Mouse (Mus musculus): Measurements from ENCODE around the gene Fam90a1b.
"Not testable (repeated sequence)": the region's sequence is repeated elsewhere in the genome, so short reads cannot be mapped to it uniquely, and the experiment has no call there.

The Fam90a1b gene

DNA sequence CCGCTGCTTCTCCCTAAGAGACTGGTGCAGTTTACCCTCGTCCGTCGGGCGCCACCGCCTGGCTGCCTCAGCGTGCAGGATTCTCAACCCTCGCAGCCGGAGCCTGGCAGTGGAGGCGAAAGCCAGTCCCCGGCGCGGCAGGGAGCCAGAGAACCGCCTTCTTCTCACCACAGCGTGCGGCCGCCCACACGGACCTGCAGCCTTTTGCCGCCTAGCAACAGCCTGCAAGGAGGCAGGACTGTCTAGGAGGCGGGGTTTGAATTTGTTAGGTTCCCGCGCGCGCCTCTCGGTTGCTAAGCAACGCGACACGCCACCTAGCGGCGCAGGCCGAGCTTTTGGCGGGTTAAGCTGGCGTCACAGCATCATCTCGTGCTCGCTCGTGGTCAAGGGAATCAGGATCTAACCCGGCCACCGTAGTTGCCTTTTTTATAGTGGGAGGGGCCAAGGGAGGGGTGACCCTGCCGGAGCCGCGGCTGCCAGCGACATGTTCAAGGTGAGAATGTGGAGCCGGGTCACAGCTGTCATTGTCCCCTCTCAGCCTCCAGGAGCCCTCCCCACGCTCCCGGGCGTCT, at the start of gene Fam90a1b, which contains the start of gene Apoo:
Gene Fam90a1b, minus strand, starts transcription at position 108 of the 572 bp plus-strand sequence.
Gene Apoo, plus strand, starts transcription at position 448 of the 572 bp plus-strand sequence.
- peak; percentile 97 for DNase-seq (ENCODE audit: low read depth, low spot score)

DNA sequence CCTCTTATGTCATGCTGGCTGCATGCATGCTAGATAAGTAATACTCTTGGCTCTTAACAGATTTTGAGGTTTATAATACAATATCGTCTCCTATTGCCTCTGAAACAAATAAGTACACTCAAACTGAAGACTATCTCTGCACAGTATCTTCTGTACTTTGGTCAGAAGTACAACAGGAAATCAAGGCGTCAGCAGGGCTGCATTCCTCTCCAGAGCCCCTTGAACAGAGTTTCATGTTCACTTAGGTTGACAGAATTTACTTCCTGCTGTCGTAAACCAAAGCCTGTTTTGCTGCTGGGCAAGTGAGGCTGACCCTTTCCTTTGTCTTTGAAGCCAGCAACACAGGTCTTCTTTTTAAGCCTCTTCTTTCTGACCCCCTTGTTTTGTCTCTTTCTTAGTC, 42.4 kb upstream of the Fam90a1b start:
- DNase-seq (ENCODE audit: low read depth, low spot score) = no peak

DNA sequence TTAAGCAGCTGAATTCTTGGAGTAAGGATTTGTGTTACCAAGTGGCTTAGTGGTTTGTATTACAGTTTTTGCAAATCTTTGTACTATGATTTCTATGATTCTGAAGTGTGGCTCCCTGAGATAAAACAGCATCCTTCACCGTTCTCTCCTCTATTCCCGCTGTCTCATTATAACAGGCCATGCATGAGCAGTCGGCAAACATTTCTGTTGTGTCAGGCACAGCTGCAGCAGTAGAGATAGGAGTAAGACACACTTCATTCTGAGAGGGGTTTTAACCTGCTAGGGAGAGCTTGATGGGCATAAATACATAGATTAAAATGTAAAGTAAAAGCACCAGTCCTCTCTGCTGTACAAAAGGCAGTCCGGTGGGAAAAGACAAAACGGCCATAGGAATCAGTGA, 12.2 kb upstream of the Fam90a1b start:
- no peak for DNase-seq (ENCODE audit: low read depth, low spot score)

DNA sequence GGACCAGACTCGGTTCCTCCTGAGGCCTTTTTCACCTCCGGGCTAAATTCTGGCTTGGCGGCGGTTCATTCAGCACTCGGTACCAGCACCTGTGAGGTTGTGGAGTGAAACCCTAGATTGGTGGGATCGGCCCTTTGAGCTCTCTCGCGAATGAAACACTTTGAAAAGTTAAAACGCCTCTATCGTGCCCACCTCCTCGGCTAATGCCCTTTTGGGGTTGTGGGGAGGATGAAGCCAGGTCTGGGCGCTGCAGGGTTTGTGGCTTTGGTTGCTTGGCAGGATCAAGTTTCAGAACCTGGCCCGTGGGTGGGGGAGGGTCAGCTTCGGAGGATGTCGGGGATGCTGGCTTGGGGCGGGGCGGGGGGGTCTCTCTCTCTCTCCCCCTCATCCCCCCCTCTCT, 671 bp upstream of the Fam90a1b start:
- DNase-seq (ENCODE audit: low read depth, low spot score) = peak; percentile 5

DNA sequence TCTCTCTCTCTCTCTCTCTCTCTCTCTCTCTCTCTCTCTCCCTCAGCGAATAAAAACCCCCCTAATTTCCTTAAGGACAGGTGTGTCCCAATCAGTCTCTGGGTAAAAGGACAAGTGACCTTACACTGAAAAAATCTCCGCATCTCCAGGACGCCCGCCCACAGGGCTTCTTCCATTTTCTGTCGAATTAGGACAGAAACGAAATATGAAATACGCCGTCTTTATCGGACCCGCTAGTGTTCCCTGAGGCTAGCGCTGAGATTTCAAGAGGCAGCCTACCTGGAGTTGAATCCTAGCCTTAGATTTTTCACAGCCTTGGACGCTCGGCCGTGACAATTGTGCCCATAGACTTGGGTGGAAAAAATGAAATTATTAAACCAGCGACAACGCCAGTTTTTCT, 548 bp downstream of the Fam90a1b start:
- no peak for DNase-seq (ENCODE audit: low read depth, low spot score)

DNA sequence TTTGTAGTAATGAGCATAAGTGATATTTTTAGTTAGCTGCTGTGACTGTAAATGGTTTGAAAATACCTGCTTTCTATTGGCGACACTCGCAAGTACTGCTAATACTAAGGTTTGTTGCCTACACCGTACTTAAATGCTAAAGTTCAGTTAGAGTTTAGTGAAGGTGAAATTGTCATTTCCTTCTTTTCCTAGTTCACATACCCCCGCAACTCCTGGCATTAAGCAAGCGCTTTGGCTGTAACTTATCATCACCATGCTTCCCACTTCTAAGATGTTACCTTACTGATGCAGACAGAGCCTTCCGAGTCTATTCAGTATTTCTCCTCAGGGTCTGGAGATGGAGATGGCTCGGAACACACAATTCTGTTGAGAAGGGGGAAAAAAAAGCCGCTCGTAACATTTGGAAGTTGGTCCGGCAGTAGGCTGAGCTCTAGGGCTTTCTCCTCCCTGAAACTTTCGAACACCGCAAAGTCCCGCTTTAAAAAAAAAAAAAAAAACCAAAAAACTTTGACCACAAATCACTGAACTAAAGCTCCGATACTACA, 1.1 kb downstream of the Fam90a1b start:
- DNase-seq (ENCODE audit: low read depth, low spot score) = no peak

DNA sequence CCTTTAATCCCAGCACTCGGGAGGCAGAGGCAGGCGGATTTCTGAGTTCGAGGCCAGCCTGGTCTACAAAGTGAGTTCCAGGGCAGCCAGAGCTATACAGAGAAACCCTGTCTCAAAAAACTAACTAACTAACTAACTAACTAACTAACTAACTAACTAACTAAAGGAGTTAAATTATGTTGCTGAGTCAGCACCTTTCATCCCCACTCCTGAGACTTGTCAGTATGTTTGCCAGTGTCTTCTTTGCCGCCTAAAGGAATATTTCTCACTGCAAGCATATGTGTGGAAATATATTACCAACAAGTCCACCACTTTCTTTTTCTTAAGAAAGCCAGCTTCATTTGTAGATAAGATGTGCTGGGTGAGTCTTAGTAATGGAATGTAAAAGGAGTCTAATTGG, 22.9 kb downstream of the Fam90a1b start:
- DNase-seq (ENCODE audit: low read depth, low spot score) = not testable (repeated sequence)

DNA sequence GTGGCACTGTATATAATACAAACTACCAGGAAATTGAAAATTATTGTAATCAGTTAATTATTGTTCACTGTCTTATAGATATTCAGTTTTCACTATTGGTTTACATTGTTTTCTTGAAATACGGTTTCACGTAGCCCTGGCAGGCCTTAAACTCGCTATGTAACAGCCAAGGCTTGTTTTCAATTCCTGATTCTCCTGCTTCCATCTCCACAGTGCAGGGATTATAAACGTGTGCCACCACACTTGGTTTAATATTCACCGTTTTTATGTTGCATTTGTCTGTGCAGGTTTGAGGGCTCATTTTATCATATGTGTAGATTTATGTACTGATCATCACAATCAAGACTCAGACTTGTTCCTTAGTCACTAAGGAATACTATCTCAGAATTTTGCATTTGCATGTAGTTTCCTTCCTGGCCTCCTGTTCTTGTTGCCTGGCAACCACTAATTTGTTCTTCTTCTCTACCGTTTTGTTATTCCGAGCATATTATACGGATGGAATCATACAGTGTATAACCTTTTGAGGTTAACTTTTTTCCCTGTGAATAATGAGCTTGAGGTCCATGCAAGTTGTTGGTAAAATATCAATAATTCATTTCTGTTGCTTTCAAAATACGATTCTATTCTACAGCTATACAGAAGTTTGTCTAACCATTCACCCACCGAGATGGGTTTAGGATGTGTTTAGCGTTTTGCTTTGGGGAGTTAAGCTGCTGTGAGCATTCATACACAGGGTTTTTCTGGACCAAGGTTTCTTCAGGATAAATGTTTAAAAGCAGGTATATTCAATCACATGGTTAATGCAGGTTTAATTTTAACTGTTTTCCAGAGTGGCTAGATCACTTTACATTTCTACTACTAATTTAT, 45.3 kb downstream of the Fam90a1b start:
- DNase-seq (ENCODE audit: low read depth, low spot score) = no peak

Measured in ES-CJ7 (cell line).